Mouse (Mus musculus) limb, embryonic 14.5 days (tissue): Measurements from ENCODE around the gene Idh3b. TPM values are rescaled to one million over a fixed set of nuclear protein-coding genes. Genes with fewer than 3 reads are reported as not detected.
A peak's percentile ranks its signal among the peaks of the same experiment; 100 is the strongest.

Experiments
- ATAC-seq: fragments of 200-750 bp; cut with Nextera tagmentation; 2 replicates; pipeline ENCODE4 v1.8.0; 2017; ENCODE audit warnings: low read depth, moderate number of reproducible peaks, moderate TSS enrichment; ENCODE audit not compliant: low FRiP score
- DNase-seq: peaks from one replicate; pipeline ENCODE4 v3.0.0-alpha.2; 2015; ENCODE audit warnings: low spot score
- H3K27ac ChIP-seq: fragments of 300-500 bp; sonication (generic); replicated peaks from 2 replicates; pipeline ENCODE4 v1.5.1; 2014; ENCODE audit warnings: low read depth, mild to moderate bottlenecking, low read length, moderate library complexity, mixed read lengths
- H3K27me3 ChIP-seq: fragments of 300-500 bp; sonication (generic); 2 replicates; pipeline ENCODE4 v1.6.1; 2014; ENCODE audit warnings: low read length, mixed read lengths; ENCODE audit not compliant: control insufficient read depth, insufficient read depth
- H3K36me3 ChIP-seq: fragments of 300-500 bp; sonication (generic); 2 replicates; pipeline ENCODE4 v1.6.1; 2014; ENCODE audit warnings: mild to moderate bottlenecking, low read length, moderate library complexity, mixed read lengths; ENCODE audit not compliant: control insufficient read depth, insufficient read depth
- H3K4me1 ChIP-seq: fragments of 300-500 bp; sonication (generic); 2 replicates; pipeline ENCODE4 v1.6.1; 2014; ENCODE audit warnings: antibody characterized with exemption, low read length, mixed read lengths; ENCODE audit not compliant: control insufficient read depth, insufficient read depth
- H3K4me2 ChIP-seq: fragments of 300-500 bp; sonication (generic); replicated peaks from 2 replicates; pipeline ENCODE4 v1.6.1; 2014; ENCODE audit warnings: low read depth, mild to moderate bottlenecking, low read length, moderate library complexity; ENCODE audit not compliant: severe bottlenecking
- H3K4me3 ChIP-seq: fragments of 300-500 bp; sonication (generic); replicated peaks from 2 replicates; pipeline ENCODE4 v1.5.1; 2014; ENCODE audit warnings: low read length
- H3K9ac ChIP-seq: fragments of 300-500 bp; sonication (generic); 2 replicates; pipeline ENCODE4 v1.6.1; 2014; ENCODE audit warnings: mild to moderate bottlenecking, low read depth, low read length, moderate library complexity; ENCODE audit not compliant: severe bottlenecking
- H3K9me3 ChIP-seq: fragments of 300-500 bp; sonication (generic); 2 replicates; pipeline ENCODE4 v1.6.1; 2016; ENCODE audit warnings: low read length; ENCODE audit not compliant: control insufficient read depth
- POLR2A ChIP-seq: fragments of 200-500 bp; IDR thresholded peaks from 2 replicates; pipeline ENCODE4 v1.8.0; 2012; ENCODE audit warnings: inconsistent platforms, mild to moderate bottlenecking, moderate library complexity, borderline replicate concordance; ENCODE audit not compliant: insufficient read depth, insufficient read length; ENCODE audit errors: extremely low read depth
- WGBS: fragments of 180-500 bp; shearing (Covaris S2); extraction: QIAGEN DNeasy Blood & Tissue Kit; methylation state at CpG from one replicate; pipeline ENCODE4 v1.1.7; 2014; 5-methylcytosine and 5-hydroxymethylcytosine counted together
- polyA plus RNA-seq, 2 experiments: library from polyadenylated mRNA; depleted of rRNA in 1 of 2; stranded (reverse) in 1 of 2; unstranded in 1 of 2; fragments of >200 nt; fragmentation: Nextera tagmentation in 1 of 2; extraction: Ambion mirVana in 1 of 2; gene quantifications; 2 replicates each; pipeline versions ENCODE4 v1.2.1 to v1.2.3; 2012 to 2014

Idh3b gene
- polyA plus RNA-seq, 2 experiments, result 164 to 193 TPM

GRCm38 (mm10) chr2:130296134-130296745 is 11.9 kb upstream of the Idh3b start:
- 7% methylated on average over 20 of the region's 20 CpGs for WGBS
- Histone ChIP-seq H3K27ac (no peak overlapping the region), H3K9ac (peak overlapping the region; percentile 84), H3K9me3 (no peaks in the 10 kb centered on the region), H3K27me3 (peaks cover 11% of the 10 kb centered on the region; the same call in 1 of the 2 replicates), H3K4me2 (peak overlapping the region; percentile 81), H3K4me1 (peaks cover 17% of the 10 kb centered on the region), H3K4me3 (peak overlapping the region; percentile 69), H3K36me3 (peaks cover 9% of the 10 kb centered on the region; the same call in 1 of the 2 replicates)
- ATAC-seq (peak; percentile 28), DNase-seq (no peak)
- no peak for TF ChIP-seq POLR2A

DNA sequence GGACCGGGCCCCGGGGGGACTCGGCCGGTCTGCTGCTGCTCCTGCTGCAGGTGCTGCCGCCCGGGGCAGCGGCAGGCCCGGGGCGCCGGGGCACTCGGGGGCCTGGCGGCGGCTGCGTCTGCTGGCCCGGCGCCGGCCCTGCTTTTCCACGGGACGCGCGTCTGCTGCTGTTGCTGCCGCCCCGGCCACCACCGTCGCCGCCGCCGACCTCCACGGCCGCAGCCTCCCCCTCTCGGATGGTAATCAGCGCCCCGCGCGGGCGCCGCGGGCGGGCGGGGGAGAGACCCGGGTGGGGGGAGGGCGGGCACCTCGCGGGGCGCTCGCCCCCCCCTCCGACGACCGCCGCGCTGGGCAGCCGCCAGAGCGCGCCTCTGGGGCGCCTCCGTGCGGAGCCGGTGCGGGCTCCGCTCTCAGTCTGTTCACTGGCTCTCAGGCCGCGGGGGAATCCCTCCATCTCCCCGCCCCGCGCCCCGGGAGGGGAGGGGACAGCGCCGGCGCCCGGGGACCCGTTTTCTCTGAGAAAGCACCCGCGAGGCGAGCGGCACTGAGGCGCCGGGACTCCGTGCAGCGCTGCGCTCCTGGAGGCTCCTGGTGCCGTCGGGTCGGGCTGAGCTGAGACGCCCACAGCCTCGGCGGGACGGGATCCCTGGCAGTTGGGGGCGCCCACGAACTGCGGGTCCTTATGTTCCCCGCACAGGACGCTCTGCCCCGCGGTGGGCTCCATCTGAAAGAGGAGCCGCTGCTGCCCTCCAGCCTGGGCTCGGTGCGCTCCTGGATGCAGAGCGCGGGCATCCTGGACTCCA is 11.2 kb upstream of the Idh3b start:
- peaks cover 11% of the 10 kb centered on the region; the same call in 1 of the 2 replicates for H3K27me3 ChIP-seq
- no peak for TF ChIP-seq POLR2A
- peaks cover 17% of the 10 kb centered on the region for H3K4me1 ChIP-seq
- peak overlapping the region; percentile 81 for H3K4me2 ChIP-seq
- H3K36me3 ChIP-seq, result peaks cover 5% of the 10 kb centered on the region; the same call in 1 of the 2 replicates
- 1% methylated on average over 35 of the region's 99 CpGs for WGBS
- ATAC-seq, result peak; percentile 45
- H3K9me3 ChIP-seq, result no peaks in the 10 kb centered on the region
- peak overlapping the region; percentile 48; the same call in 1 of the 2 replicates for H3K27ac ChIP-seq
- H3K9ac ChIP-seq, result peak overlapping the region; percentile 84
- peak overlapping the region; percentile 69 for H3K4me3 ChIP-seq
- DNase-seq, result peak; percentile 54

DNA sequence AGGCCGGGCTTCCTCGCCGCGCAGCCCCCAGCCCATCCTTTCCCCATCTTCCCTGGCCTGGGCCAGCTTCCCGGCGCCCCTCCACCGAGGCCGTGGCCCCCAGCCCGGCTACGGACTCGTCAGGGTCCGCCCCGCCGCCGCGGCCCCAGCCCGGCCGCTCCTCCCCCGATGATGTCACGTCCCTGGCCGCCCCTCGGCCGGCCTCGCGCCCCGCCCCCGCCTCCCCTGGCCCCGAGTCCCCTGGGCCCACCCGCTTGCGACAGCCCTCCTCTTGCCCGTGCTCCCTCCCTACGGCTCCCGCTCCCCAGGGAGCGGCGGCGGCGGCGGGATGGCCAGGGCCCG is 10.6 kb upstream of the Idh3b start, which contains the start of gene Ebf4:
TSS of gene Ebf4 (plus strand) at position 234 of the 342 bp plus-strand sequence.
- WGBS, result 0% methylated on average over 4 of the region's 39 CpGs
- 0 out of 2 replicates have a peak, but pooled peaks have one; percentile 42 for TF ChIP-seq POLR2A
- peak within 1 kb of the TSS; percentile 81 for H3K4me2 ChIP-seq
- H3K9me3 ChIP-seq, result no peaks in the 10 kb centered on the region
- peak; percentile 69 for ATAC-seq
- H3K4me3 ChIP-seq, result peak within 1 kb of the TSS; percentile 69
- H3K27me3 ChIP-seq, result peaks cover 11% of the 10 kb centered on the region; the same call in 1 of the 2 replicates
- H3K4me1 ChIP-seq, result peaks cover 17% of the 10 kb centered on the region
- H3K36me3 ChIP-seq, result peaks cover 5% of the 10 kb centered on the region; the same call in 1 of the 2 replicates
- H3K27ac ChIP-seq, result peak within 1 kb of the TSS; percentile 48; the same call in 1 of the 2 replicates
- peak within 1 kb of the TSS; percentile 84 for H3K9ac ChIP-seq
- DNase-seq, result peak; percentile 32

DNA sequence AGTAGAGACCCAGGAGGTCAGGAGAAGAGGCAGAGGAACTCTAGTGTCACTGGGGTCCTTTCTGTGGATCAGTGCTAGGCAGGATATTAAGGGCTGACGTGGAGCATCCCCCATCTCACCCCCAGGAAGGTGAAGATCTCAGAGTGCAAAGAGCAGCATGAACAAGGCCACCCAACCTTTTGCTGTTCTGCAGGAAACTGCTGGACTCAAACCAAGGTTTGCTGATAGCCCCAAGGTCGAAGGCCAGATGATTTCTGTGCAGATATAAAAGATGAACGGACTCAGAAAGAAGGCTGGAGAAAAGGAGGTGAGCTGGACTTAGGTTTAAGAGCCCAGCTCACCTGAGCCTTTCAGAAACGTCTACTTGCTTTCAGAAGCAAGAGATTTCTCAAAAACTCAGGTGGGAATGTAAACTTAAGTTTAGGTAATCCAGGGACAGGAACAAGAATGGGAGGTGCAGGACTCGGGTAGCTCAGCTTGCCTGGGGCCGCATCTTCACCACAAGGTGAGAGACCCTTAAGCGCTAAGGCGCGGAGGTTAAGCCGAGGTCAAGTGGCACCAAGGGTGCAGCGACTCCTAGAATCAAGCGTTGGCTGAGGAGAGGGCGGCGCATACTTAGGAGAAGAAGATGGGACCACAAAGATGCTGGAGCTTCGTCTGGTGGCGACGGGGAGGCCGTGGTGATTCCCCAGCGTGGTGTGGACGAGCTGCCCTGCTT is 10.0 kb upstream of the Idh3b start:
- TF ChIP-seq POLR2A, result no peak
- ATAC-seq (no peak), DNase-seq (no peak)
- Histone ChIP-seq H3K4me1 (peaks cover 17% of the 10 kb centered on the region), H3K4me3 (peak overlapping the region; percentile 69), H3K27ac (no peak overlapping the region; the same call in 1 of the 2 replicates), H3K27me3 (peaks cover 11% of the 10 kb centered on the region; the same call in 1 of the 2 replicates), H3K9me3 (no peaks in the 10 kb centered on the region), H3K4me2 (peak overlapping the region; percentile 81), H3K36me3 (peaks cover 5% of the 10 kb centered on the region; the same call in 1 of the 2 replicates), H3K9ac (peak overlapping the region; percentile 84)
- WGBS, result 10% methylated on average over 20 of the region's 20 CpGs

- DNase-seq (no peak), ATAC-seq (no peak)
These were observed 9.1 kb upstream of the Idh3b start for GRCm38 (mm10) chr2:130293486-130293885.

More at GRCm38 (mm10) chr2:130293486-130293885, 9.1 kb upstream of the Idh3b start:
- 0 out of 2 replicates have a peak, but pooled peaks cover 5% of the 10 kb centered on the region for H3K36me3 ChIP-seq
- no peak overlapping the region for H3K27ac ChIP-seq
- H3K4me1 ChIP-seq, result peaks cover 17% of the 10 kb centered on the region
- no peaks in the 10 kb centered on the region for H3K9me3 ChIP-seq
- WGBS, result 8% methylated on average over 4 of the region's 4 CpGs
- no peak overlapping the region for H3K4me3 ChIP-seq
- H3K4me2 ChIP-seq, result no peak overlapping the region
- TF ChIP-seq POLR2A, result no peak
- peaks cover 11% of the 10 kb centered on the region; the same call in 1 of the 2 replicates for H3K27me3 ChIP-seq
- no peak overlapping the region for H3K9ac ChIP-seq
